Mouse (Mus musculus) T-helper 17 cell (primary cell): ENCODE data around the gene Clrn1.

ENCODE experiments used
- in situ Hi-C, 2 experiments: fragments of 300-600 bp; cut with MboI, MseI; formaldehyde crosslinking; loops; 1 replicate in 1 of 2; 2 replicates in 1 of 2; pipeline ENCODE4 v1.15.1; 2025; ENCODE audit warnings: high pct_unique_total_duplicates in 2 of 2

Clrn1 gene

DNA sequence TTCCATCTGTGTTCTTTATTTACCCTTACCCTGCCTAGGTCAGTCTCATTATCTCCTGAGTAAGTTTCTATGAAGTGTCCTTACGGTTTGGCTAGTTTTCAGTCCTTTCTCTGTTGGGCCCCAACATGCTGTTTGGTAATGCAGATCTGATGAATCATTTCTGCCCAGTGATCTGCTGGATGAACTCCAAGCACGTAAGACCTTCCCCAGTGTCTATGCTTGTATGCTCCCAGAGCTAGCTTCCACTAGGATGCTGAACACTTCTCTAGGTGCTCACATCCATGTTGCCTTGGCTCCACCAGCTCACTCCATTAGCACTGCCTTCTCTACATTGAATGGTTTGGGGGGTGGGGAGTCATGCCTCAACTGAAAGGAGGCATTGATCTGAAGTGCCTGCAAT, 52.3 kb downstream of the Clrn1 start:
- in situ Hi-C loops = loop anchor here in 1 of 2 experiments (25.0 kb wide), 1 partner anchor 1854 kb away; no protein-coding TSS in a partner anchor

DNA sequence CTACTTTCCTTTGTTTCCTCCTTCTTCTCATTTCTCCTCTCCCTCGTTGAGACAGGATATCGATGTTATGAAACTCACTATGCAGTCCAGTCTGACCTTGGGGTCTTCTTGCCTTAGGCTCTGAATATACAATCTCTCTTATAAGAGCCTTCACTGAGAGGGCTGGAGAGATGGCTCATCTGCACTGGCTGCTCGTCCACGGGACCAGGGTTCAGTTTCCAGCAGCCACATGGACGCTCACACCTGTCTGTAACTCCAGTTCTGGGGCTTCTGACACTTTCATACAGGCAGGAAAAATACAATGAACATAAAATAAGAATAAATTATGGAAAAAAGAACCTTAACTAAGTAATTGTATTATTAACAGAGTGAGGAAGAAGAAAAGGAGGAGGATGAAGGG, 53.6 kb downstream of the Clrn1 start:
- in situ Hi-C loops = loop anchor here in 1 of 2 experiments (25.0 kb wide), 1 partner anchor 1856 kb away; no protein-coding TSS in a partner anchor

DNA sequence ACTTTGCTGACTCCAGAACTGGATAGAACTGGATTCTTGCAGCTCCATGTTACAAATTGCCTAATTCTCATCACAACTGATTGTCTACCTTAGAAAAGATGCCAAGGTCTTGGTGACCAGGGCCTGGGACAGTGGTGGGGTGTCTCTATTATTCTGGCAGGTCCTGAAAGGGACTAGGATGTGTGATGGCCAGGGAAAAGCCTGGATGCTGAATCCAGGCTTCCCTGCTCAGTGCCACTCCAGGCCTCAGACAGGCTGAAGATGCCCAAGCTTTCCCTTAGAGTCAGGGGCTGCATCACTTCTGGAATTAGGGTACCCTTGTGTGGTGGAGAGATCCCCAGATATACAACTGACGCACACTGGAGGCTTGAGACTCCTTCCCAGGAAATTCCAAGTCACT, 55.2 kb downstream of the Clrn1 start:
- in situ Hi-C loops = loop anchor here in 1 of 2 experiments (25.0 kb wide), 1 partner anchor 1857 kb away; no protein-coding TSS in a partner anchor

DNA sequence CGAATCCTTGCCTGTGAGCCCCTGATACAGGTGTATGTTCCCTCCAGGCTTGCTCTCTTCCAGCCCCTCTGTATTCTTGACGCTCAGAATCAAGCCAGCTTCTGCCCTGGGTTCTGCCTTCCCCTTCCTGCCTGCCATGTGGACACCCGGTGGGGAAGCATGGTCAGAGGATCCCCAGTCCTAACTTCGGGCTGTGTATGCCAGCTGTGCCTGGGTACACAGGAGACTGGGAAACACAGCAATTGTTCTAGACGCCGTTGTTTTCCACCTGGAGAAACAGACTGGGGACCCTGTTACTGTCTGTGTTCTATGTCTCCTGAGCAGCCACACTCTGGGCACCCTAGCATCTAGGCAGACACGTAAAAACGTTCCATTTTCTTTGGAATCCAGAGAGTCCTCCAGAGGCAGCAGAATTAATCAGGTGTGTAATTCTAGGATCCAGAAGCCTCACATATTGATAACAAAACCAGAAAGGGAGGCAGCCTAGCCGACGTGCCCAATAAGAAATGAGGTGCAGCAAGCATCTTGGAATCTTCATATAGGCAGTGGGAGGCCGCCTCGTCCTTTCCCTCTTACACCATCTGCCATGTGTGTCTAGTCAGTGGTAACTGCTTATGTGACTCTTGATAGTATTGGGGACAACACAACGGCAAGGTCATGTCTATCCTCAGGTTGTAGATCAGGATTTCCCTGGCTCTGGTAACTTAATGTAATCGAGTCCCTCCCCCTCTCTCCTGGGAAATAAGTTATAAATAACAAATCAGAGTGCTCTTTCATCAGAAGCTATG, 56.6 kb downstream of the Clrn1 start:
- in situ Hi-C loops = loop anchor here in 1 of 2 experiments (25.0 kb wide), 1 partner anchor 1859 kb away; no protein-coding TSS in a partner anchor

DNA sequence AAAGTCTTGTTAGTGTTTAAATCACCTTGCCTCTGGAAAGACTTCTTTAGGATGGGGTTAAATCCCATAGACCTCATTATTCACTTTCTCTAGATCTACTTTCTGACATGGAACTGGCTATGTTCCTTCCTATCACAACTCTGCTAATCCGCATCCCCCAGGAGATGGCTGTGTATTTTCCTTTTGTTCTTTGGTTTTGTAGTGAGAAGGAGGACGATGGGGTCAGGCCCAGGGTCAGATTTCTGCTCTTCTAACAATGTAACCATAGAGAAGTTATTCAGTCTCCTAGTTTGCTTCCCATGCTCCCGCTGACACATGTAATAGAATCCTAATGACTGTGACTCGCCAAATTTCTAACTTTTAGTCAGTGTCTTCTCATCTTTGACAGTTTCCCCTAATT, 58.9 kb downstream of the Clrn1 start:
- in situ Hi-C loops = loop anchor here in 1 of 2 experiments (25.0 kb wide), 1 partner anchor 1861 kb away; no protein-coding TSS in a partner anchor

DNA sequence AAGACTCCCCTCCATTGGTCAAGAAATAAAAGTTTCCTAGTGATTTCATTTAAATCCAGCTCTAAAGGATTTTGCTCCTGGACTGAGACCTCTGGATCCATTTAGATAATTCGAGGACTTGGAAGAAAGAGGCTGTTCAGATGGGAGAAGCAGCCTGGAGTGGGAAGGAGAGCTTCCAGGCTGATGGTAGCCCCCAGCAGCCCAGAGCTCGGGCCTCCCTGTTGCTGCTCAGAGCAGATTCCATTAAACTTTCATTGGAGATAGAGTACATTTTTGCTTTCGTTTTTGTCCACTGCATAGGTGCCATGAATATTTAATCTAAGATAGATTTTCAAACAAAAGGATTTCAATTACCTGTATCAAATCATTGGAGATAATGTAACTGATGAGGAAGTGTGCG, 62.9 kb downstream of the Clrn1 start, which contains the start of gene Mindy4b-ps:
TSS of gene Mindy4b-ps (minus strand) at position 101 of the 400 bp plus-strand sequence.
- in situ Hi-C loops = no loop called here

DNA sequence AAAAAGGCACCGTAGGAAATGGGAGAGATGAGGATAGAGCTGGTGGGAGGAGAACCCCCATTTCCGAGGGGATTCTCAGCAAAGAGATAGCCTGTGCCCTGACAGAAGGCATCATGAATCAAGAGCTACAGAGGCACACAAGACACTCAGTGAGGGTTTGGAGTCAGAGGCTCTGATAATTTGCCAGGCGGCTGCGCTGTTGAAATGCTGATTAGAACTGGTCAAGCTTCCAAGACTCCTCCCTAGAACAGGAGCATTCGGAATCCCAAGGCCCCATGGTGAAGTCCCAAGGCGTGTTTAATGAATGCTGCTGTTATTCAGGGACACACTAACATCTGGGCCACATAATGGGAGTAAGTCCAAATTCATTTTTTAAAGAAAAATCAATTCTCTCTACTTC, 67.8 kb downstream of the Clrn1 start:
- in situ Hi-C loops = no loop called here

DNA sequence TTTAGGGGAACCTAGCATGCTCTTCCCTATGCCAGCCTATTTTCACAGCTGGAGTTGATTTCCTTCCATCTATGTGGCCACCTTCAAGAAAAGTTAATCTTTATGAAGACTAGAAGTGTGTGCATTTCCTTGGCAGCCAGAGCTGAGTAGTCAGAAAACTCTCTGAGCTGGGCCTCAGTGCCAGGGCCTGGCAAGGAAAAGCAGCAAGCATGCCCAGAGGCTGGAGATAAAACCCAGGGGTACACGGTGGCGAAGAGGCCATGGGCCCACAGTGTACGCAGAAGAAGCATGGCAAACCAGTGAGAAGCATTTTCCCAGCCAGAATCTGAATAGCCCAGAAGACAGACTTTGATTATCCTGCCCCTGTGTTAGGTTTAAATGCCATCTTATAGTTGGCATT, 70.9 kb downstream of the Clrn1 start:
- in situ Hi-C loops = no loop called here

DNA sequence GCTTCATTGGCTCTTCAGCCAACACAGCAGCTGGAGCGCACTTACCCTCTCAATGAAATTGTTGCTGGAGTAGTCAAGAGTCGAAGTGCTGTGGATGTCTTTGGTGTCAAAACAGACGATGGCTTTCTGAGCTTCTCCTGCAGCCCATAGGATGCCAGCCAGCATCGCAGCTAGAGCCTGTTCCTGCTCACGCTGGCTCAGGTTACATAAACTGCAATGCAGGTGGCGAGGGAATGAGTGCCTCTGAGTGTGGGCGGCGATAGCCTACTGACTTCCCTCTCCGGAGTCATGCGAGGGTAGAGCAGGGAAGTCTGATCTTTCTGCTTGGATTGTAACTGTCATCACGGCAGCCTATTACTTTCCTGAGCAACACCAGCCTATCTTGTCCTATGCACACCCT, 74.8 kb downstream of the Clrn1 start:
- in situ Hi-C loops = no loop called here

DNA sequence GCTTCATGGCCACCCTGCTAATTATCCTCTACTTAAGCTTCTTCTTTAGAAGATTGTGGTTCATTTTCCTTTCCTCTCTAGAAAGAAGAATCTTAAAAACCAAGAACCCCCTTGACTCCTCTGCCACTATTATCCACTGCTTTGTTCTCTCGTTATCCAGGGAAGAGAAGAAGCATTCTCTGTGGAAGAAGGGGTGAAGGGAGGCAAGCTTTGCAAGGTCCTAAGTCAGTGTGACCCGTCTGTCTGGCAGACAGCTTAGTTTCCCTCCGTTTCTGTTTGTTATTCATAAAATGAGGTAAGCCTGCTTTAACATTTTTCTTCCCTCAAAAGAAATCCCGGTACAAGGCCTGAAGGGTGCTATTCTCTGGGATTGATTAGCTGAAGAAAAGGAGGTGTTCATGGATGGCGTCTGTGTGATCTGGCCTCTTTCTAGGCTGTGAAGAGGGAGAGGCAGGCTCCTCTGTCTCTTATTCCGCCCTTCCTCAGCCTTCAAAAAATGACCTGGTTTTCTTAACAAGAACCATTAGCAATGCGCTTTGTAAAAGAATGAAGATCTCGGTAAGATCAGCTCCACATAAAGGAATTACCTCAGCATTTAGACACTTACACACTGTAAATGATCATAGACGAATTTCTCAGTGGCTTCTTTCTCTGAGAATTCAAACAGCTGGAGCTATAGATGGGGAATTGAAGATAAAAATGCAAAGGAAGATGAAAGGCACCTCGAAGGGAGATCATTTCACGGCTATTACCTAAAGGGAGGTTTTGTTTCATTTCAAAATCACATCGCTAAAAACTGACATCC, 75.8 kb downstream of the Clrn1 start:
- in situ Hi-C loops = no loop called here

DNA sequence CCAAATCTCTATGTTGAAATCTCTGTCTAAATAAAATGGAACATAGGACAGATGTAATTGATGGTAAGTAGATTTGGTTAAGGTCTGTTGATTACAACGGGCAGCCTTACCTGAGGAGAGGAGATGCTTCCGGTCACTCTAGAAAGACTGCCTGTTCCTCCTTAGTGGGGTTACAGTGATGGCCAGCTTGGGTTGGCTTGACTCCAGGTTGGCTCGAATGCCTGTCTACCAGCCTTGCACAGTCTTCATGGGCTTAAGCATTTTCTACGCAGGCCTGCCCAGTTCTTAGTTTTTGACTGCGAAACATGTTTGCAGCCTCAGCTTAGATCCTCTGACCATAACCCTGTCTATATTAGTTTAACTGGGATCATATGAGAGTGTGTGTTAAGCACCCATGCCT, 76.5 kb downstream of the Clrn1 start:
- in situ Hi-C loops = no loop called here

DNA sequence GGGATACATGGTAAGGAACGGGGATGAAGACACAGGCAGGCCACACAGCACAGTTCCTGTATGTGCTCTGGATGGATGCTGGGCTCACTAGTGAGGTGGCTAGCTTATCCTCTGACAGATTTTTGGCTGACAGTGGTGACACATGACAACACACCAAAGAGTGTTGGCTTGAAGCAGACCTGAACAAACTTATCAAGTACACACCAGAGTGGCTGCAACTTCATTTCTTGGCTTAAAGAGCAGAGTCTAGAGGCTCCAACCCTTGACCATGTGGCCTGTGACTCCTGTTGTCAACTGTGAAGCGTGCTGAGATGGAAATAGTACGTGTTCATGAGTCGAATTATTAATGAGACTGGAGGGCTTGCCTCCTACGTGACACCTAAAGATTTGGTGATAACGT, 80.4 kb downstream of the Clrn1 start:
- in situ Hi-C loops = no loop called here

DNA sequence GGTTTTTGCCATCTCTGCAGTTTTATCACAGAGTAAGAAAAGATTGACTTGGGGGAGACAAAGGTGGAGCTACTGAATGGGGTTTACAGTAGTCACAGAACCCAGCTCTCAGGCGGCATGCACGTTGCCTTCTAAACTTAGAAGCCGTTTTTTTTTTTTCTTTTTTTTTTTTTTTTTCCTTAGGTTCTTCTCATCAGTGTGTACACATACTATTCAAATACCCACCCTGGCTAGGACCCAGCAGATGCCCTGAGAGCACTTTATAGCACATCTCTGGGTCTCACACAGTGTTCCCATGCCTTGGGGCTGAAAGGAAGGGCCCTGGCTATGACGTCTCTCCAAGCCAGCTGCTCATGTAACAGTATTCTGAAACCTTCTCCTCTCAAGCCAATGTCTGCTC, 86.5 kb downstream of the Clrn1 start:
- in situ Hi-C loops = no loop called here

DNA sequence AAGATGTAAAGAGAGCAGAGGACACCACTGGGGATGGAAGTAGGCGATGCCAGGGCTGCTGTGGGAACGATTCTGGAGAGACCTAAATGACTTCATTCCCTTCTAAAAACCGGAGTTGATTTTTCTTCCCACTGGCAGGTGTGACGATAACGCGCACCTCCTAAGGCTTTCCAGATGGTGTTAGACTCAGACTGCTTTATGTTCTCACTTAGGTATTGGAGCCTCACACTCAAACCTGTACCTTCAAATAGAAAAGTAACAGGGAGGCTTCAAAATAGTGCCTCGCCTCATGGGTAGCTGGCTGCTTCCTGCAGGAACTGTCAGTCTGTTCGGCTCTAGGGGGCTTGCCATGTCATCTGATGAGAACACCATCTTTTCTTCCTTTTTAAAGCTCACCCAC, 86.9 kb downstream of the Clrn1 start:
- in situ Hi-C loops = no loop called here
